Mouse (Mus musculus) stomach, embryonic 16.5 days (tissue): ENCODE data around the gene Rbck1. TPM values are rescaled to one million over a fixed set of nuclear protein-coding genes. Genes with fewer than 3 reads are reported as not detected.
A peak's percentile ranks its signal among the peaks of the same experiment; 100 is the strongest.

Source experiments
- ATAC-seq: fragments of 200-750 bp; cut with Nextera tagmentation; 2 replicates; pipeline ENCODE4 v1.8.0; 2017; ENCODE audit warnings: moderate number of reproducible peaks, moderate TSS enrichment; ENCODE audit not compliant: insufficient read depth, low FRiP score
- H3K27ac ChIP-seq: fragments of 300-500 bp; sonication (generic); 2 replicates; pipeline ENCODE4 v1.5.1; 2014; ENCODE audit warnings: low read length
- H3K27me3 ChIP-seq: fragments of 300-500 bp; sonication (generic); 2 replicates; pipeline ENCODE4 v1.6.1; 2014; ENCODE audit warnings: low read length, control low read depth, mixed read lengths; ENCODE audit not compliant: control insufficient read depth, insufficient read depth
- H3K36me3 ChIP-seq: fragments of 300-500 bp; sonication (generic); 2 replicates; pipeline ENCODE4 v1.6.1; 2014; ENCODE audit warnings: low read length; ENCODE audit not compliant: control insufficient read depth, insufficient read depth
- H3K4me1 ChIP-seq: fragments of 300-500 bp; sonication (generic); 2 replicates; pipeline ENCODE4 v1.6.1; 2014; ENCODE audit warnings: low read length, control low read depth, mixed read lengths; ENCODE audit not compliant: control insufficient read depth, insufficient read depth
- H3K4me2 ChIP-seq: fragments of 300-500 bp; sonication (generic); 2 replicates; pipeline ENCODE4 v1.6.1; 2014; ENCODE audit warnings: low read depth, low read length, mixed read lengths
- H3K4me3 ChIP-seq: fragments of 300-500 bp; sonication (generic); replicated peaks from 2 replicates; pipeline ENCODE4 v1.5.1; 2014; ENCODE audit warnings: mild to moderate bottlenecking, low read length
- H3K9ac ChIP-seq: fragments of 300-500 bp; sonication (generic); 2 replicates; pipeline ENCODE4 v1.6.1; 2014; ENCODE audit warnings: low read length
- H3K9me3 ChIP-seq: fragments of 300-500 bp; sonication (generic); replicated peaks from 2 replicates; pipeline ENCODE4 v1.6.1; 2016; ENCODE audit warnings: low read length, control low read depth; ENCODE audit not compliant: control insufficient read depth
- WGBS: fragments of 180-500 bp; shearing (Covaris S2); extraction: QIAGEN DNeasy Blood & Tissue Kit; methylation state at CpG from one replicate; pipeline ENCODE4 v1.1.7; 2014; 5-methylcytosine and 5-hydroxymethylcytosine counted together
- polyA plus RNA-seq: library from polyadenylated mRNA; unstranded; fragments of >200 nt; fragmentation: Nextera tagmentation; extraction: Ambion mirVana; gene quantifications from 2 replicates; pipeline ENCODE4 v1.2.1, GENCODE M21; 2015

The Rbck1 gene
- polyA plus RNA-seq, 1 experiment from 2014 or later, result 72.6 TPM

DNA sequence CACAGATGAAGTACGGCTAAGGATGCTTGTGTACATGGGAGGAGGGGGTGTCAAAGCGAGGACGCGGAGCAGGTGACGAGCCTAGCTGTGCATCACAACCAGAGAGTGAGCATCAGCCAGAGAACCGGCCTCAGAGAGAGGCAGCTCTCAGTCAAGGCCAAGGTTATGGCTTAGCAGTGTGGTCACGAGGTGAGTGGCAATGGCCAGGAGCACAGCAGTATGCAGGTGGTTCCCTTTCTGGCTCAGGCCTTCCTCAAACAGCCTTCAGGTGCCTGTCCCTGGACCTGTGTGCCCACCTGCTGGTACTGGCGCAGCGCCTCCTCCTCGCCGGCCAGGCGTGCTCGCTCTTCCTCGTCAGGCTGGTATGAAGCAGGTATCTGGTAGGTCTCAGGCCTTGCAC is 8.5 kb downstream of the Rbck1 start:
- 93% methylated on average over 14 of the region's 14 CpGs for whole genome bisulfite sequencing
- Histone ChIP-seq H3K27me3 (no peaks in the 10 kb centered on the region), H3K27ac (no peak overlapping the region), H3K4me1 (no peaks in the 10 kb centered on the region), H3K9ac (no peak overlapping the region), H3K4me2 (no peak overlapping the region), H3K36me3 (peaks cover 23% of the 10 kb centered on the region), H3K4me3 (no peak overlapping the region), H3K9me3 (no peaks in the 10 kb centered on the region)
- ATAC-seq, result no peak

GRCm38 (mm10) chr2:152322198-152322597 is 10.3 kb downstream of the Rbck1 start:
- peaks cover 31% of the 10 kb centered on the region for H3K36me3 ChIP-seq
- H3K27me3 ChIP-seq, result no peaks in the 10 kb centered on the region
- no peak for ATAC-seq
- no peak overlapping the region for H3K9ac ChIP-seq
- no peak overlapping the region for H3K4me3 ChIP-seq
- H3K27ac ChIP-seq, result no peak overlapping the region
- H3K9me3 ChIP-seq, result no peaks in the 10 kb centered on the region
- no peak overlapping the region for H3K4me2 ChIP-seq
- H3K4me1 ChIP-seq, result no peaks in the 10 kb centered on the region
- WGBS, result 94% methylated on average over 6 of the region's 6 CpGs

GRCm38 (mm10) chr2:152321558-152321957 is 10.9 kb downstream of the Rbck1 start:
- H3K36me3 ChIP-seq, result peaks cover 31% of the 10 kb centered on the region
- no peak for ATAC-seq
- WGBS, result 77% methylated on average over 5 of the region's 5 CpGs
- no peaks in the 10 kb centered on the region for H3K4me1 ChIP-seq
- H3K4me2 ChIP-seq, result no peak overlapping the region
- no peaks in the 10 kb centered on the region for H3K9me3 ChIP-seq
- no peak overlapping the region for H3K4me3 ChIP-seq
- H3K27me3 ChIP-seq, result no peaks in the 10 kb centered on the region
- H3K27ac ChIP-seq, result no peak overlapping the region
- H3K9ac ChIP-seq, result no peak overlapping the region

DNA sequence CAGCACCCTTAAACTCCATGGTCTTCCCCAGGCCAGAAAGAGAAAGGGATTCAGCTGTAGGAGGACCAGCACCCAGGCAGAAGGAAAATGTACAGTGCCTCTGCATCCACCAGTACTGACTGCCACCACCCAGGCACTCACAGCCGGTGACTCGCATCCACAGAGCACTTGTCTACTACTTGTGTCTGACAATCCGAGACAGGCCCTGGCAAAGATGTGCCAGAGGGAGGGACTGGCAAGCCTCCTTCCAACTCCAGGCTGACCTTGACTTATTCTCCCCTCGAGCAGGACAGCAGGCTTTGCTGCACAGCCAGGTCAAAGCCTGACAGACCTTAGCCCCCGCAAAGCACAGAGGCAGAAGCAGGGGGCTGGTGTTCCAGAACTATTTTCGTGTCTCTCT is 15.4 kb downstream of the Rbck1 start:
- Histone ChIP-seq H3K4me3 (no peak overlapping the region), H3K36me3 (peaks cover 11% of the 10 kb centered on the region), H3K9ac (no peak overlapping the region), H3K4me2 (no peak overlapping the region), H3K27ac (no peak overlapping the region), H3K9me3 (no peaks in the 10 kb centered on the region), H3K4me1 (no peaks in the 10 kb centered on the region), H3K27me3 (no peaks in the 10 kb centered on the region)
- ATAC-seq, result no peak
- 85% methylated on average over 6 of the region's 6 CpGs for WGBS

GRCm38 (mm10) chr2:152313926-152314325 is 18.5 kb downstream of the Rbck1 start:
- Histone ChIP-seq H3K4me3 (no peak overlapping the region), H3K4me2 (no peak overlapping the region), H3K9ac (no peak overlapping the region), H3K27ac (no peak overlapping the region), H3K36me3 (peaks cover 15% of the 10 kb centered on the region), H3K4me1 (no peaks in the 10 kb centered on the region), H3K27me3 (no peaks in the 10 kb centered on the region), H3K9me3 (no peaks in the 10 kb centered on the region)
- WGBS, result 83% methylated on average over 6 of the region's 6 CpGs
- ATAC-seq, result no peak

DNA sequence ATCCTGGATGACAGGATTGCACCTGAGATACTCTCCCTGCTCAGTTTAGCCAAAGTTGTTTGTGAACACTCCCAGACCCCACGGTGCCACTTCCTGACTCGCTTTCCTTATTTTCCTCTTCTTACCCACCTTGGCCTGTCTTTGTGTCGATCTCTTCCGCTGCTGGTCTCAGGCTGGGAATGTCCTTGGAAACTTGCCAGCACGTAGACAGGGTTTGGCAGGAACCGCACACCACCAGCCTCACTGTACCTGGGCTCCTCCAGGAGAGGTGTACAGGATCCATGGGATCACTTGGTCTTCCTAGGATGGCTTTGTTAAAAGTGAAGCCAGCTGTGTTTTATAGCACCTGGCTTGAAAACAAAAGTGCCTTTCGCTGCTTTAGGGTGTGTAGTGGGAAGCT is 19.5 kb downstream of the Rbck1 start:
- 68% methylated on average over 7 of the region's 7 CpGs for WGBS
- Histone ChIP-seq H3K9ac (no peak overlapping the region), H3K4me3 (no peak overlapping the region), H3K36me3 (peaks cover 17% of the 10 kb centered on the region), H3K9me3 (no peaks in the 10 kb centered on the region), H3K27me3 (no peaks in the 10 kb centered on the region), H3K4me2 (no peak overlapping the region), H3K4me1 (no peaks in the 10 kb centered on the region), H3K27ac (no peak overlapping the region)
- peak; percentile 44; the same call in 1 of the 2 replicates for ATAC-seq

DNA sequence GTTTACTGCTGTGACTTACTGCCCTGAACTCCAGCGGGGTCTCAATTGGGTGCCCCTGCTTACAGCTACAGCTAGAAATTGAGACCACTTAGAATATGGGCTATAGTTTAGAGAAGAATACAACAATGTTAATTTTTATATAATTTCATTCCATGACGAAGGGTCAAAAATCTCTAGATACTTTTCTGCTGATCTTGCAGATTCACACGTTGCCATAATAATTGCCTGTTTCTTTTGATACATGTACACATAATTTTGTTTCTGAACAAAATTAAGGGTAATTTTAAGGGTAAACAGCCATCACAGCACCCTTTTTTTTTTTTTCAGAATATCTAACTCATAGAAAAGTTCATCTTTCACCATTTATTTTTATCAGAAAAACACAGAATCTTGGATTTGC is 25.3 kb downstream of the Rbck1 start:
- no peak overlapping the region for H3K4me3 ChIP-seq
- H3K9me3 ChIP-seq, result no peaks in the 10 kb centered on the region
- no peaks in the 10 kb centered on the region for H3K27me3 ChIP-seq
- no peak overlapping the region for H3K4me2 ChIP-seq
- no peak for ATAC-seq
- peaks cover 29% of the 10 kb centered on the region for H3K36me3 ChIP-seq
- H3K4me1 ChIP-seq, result no peaks in the 10 kb centered on the region
- no peak overlapping the region for H3K27ac ChIP-seq
- 92% methylated on average over 3 of the region's 3 CpGs for WGBS
- H3K9ac ChIP-seq, result no peak overlapping the region

DNA sequence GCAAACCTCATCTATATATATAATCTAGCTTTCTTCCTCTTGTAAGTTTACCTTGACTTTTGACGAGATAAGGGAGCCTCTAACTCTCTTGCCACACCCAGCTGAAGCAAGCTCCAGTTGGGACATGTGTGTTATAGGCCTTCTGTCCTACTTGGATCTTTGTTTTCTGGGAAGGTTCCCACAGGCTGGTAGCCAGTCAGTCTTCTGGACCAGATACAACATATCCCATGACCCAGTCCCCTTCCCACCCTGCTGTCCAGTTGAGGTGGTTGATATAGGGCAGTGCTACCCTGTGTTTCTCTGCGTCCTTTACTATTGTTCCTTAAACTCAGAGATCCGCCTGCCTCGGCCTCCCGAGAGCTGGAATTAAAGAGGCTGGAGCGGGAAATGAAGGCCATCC is 27.0 kb downstream of the Rbck1 start:
- Histone ChIP-seq H3K9ac (no peak overlapping the region), H3K9me3 (no peaks in the 10 kb centered on the region), H3K4me3 (no peak overlapping the region), H3K27ac (no peak overlapping the region), H3K36me3 (peaks cover 24% of the 10 kb centered on the region), H3K4me1 (no peaks in the 10 kb centered on the region), H3K27me3 (no peaks in the 10 kb centered on the region), H3K4me2 (no peak overlapping the region)
- ATAC-seq, result no peak
- 92% methylated on average over 6 of the region's 6 CpGs for WGBS

DNA sequence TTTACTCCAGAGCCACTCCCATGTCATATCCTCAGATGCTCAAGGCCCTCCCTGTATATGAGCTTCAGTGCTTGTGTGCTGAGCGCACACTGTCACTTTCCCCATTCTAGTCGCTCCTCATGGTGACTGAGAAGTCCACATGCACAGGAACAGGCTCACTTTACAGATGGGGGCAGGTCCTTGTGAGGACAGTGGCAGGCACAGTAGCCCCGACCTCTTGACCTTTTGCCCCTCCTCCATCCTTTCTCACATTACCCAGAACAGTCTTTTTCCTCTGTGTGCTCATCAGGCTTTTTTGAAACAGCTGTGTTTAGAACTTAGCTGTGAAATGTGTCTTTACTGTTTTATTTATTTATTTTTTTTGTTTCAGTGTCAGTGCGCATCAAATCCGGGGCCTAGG is 28.7 kb downstream of the Rbck1 start:
- Histone ChIP-seq H3K27ac (no peak overlapping the region), H3K4me3 (no peak overlapping the region), H3K36me3 (peaks cover 21% of the 10 kb centered on the region), H3K27me3 (no peaks in the 10 kb centered on the region), H3K9me3 (no peaks in the 10 kb centered on the region), H3K4me1 (no peaks in the 10 kb centered on the region), H3K4me2 (no peak overlapping the region), H3K9ac (no peak overlapping the region)
- no peak for ATAC-seq
- 61% methylated on average over 5 of the region's 5 CpGs for WGBS

- H3K9ac ChIP-seq, result no peak overlapping the region
- ATAC-seq, result no peak
- H3K36me3 ChIP-seq, result peaks cover 11% of the 10 kb centered on the region
- WGBS, result 70% methylated on average over 2 of the region's 2 CpGs
- no peak overlapping the region for H3K27ac ChIP-seq
- no peak overlapping the region for H3K4me2 ChIP-seq
- H3K4me1 ChIP-seq, result 0 out of 2 replicates have a peak, but pooled peaks cover under 1% of the 10 kb centered on the region
- no peaks in the 10 kb centered on the region for H3K27me3 ChIP-seq
- no peak overlapping the region for H3K4me3 ChIP-seq
- no peaks in the 10 kb centered on the region for H3K9me3 ChIP-seq
Observed at GRCm38 (mm10) chr2:152302862-152303261, 29.6 kb downstream of the Rbck1 start.
